Mouse (Mus musculus) heart, adult 2 months (tissue): ENCODE results near the gene Grcc10. TPM values are rescaled to one million over a fixed set of nuclear protein-coding genes. Genes with fewer than 3 reads are reported as not detected.
A peak's percentile ranks its signal among the peaks of the same experiment; 100 is the strongest.

Experiments
- DNase-seq, 2 experiments: peaks; one replicate each; pipeline ENCODE4 v3.0.0; 2021
- H3K27ac ChIP-seq: fragments of 200-600 bp; 2 replicates; pipeline ENCODE4 v1.8.1; 2022
- H3K27me3 ChIP-seq: fragments of 200-500 bp; 2 replicates; pipeline ENCODE4 v1.6.1; 2012; ENCODE audit warnings: mild to moderate bottlenecking, low read length, inconsistent platforms, mixed read lengths; ENCODE audit not compliant: control insufficient read depth, insufficient read depth
- H3K36me3 ChIP-seq: fragments of 200-500 bp; 2 replicates; pipeline ENCODE4 v1.6.1; 2012; ENCODE audit warnings: low read length, inconsistent platforms; ENCODE audit not compliant: control insufficient read depth, insufficient read depth
- H3K4me1 ChIP-seq: fragments of 200-500 bp; 2 replicates; pipeline ENCODE4 v1.6.1; 2011; ENCODE audit warnings: low read length; ENCODE audit not compliant: control insufficient read depth, insufficient read depth
- H3K4me3 ChIP-seq: fragments of 200-600 bp; 2 replicates; pipeline ENCODE4 v1.8.1; 2022
- H3K79me2 ChIP-seq: fragments of 200-500 bp; replicated peaks from 2 replicates; pipeline ENCODE4 v1.6.1; 2012; ENCODE audit warnings: mild to moderate bottlenecking, inconsistent platforms, low read length, moderate library complexity, mixed read lengths; ENCODE audit not compliant: control insufficient read depth, insufficient read depth
- H3K9ac ChIP-seq: fragments of 200-500 bp; 2 replicates; pipeline ENCODE4 v1.6.1; 2012; ENCODE audit warnings: low read depth, mild to moderate bottlenecking, control low read depth, inconsistent platforms, low read length, mixed read lengths
- CTCF ChIP-seq: fragments of 200-600 bp; IDR thresholded peaks from 2 replicates; pipeline ENCODE4 v1.8.1; 2022; ENCODE audit warnings: antibody characterized with exemption, mild to moderate bottlenecking, moderate library complexity
- EP300 ChIP-seq: fragments of 200-500 bp; IDR thresholded peaks from 2 replicates; pipeline ENCODE4 v1.6.1; 2011; ENCODE audit warnings: low read depth, low read length, control low read depth; ENCODE audit not compliant: insufficient read depth
- POLR2A ChIP-seq: fragments of 200-500 bp; IDR thresholded peaks from 2 replicates; pipeline ENCODE4 v1.6.1; 2011; ENCODE audit warnings: mild to moderate bottlenecking, low read depth, low read length, control low read depth; ENCODE audit not compliant: insufficient read depth
- WGBS: fragments of 180-500 bp; shearing (Covaris S2); methylation state at CpG from one replicate; pipeline ENCODE4 v1.1.7; 2018; 5-methylcytosine and 5-hydroxymethylcytosine counted together
- intact Hi-C: fragments of 180-260 bp; cut with DNase I; formaldehyde crosslinking; loops from one replicate; pipeline ENCODE4 v1.15.1; 2025
- polyA plus RNA-seq: library from polyadenylated mRNA; depleted of rRNA; stranded (reverse); fragments of >200 nt; gene quantifications from 2 replicates; pipeline ENCODE4 v1.2.3, GENCODE M21; 2012
- total RNA-seq, 2 experiments: library from RNA; stranded (reverse); gene quantifications; 2 replicates each; pipeline ENCODE4 v1.2.3; 2021

Gene Grcc10
- total and polyA plus RNA-seq, 3 experiments = 280 to 314 (median 296) TPM

- H3K27me3 ChIP-seq = no peaks in the 10 kb centered on the region
- no peaks in the 10 kb centered on the region for H3K36me3 ChIP-seq
- peak overlapping the region; percentile 68 for H3K4me3 ChIP-seq
- WGBS = 2% methylated on average over 84 of the region's 85 CpGs
- TF ChIP-seq POLR2A = peak; percentile 77
- peak; percentile 98; the same call in 1 of the 2 replicates for TF ChIP-seq CTCF
- TF ChIP-seq EP300 = peak; percentile 47; the same call in 1 of the 2 replicates
- intact Hi-C loops = loop anchor here (1.0 kb wide), 1 partner anchor 11 kb away; the partner anchor contains the start of genes Atn1 and Gm45234
- DNase-seq = peak; percentile 95 to 96
- peak overlapping the region; percentile 96 for H3K27ac ChIP-seq
- no peaks in the 10 kb centered on the region for H3K79me2 ChIP-seq
- peak overlapping the region; percentile 82 for H3K9ac ChIP-seq
- peaks cover 3% of the 10 kb centered on the region; the same call in 1 of the 2 replicates for H3K4me1 ChIP-seq
These were observed 4.5 kb upstream of the Grcc10 start for GRCm38 (mm10) chr6:124745490-124746295.

DNA sequence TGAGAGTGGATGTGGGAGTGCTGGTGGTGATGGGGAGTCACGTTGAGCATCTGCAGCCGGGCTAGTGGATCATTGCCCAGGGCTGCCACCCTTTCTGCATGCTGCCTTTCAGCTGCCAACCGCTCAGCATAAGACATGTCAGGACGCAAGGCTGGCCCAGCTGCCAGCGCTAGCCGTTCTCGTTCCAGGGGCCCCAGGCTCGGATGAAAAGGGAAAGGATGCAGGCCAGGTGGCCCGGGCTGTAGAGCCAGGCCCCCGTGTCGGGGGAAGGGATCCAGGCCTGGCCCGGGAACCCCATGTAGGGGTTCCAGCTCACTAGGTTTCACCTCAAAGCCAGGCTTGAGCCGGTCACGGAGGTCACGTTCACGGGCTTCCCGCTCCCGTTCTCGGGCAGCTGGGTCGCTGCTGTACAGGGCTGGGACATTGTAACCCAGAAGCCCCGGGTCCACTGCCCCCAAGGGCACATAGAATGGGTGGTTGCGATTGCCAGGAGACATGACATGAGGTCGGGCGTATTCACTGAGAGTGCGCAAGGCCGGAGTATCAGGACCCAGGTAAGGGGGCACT is 3.7 kb upstream of the Grcc10 start:
- Histone ChIP-seq H3K79me2 (no peaks in the 10 kb centered on the region), H3K4me1 (peaks cover 4% of the 10 kb centered on the region), H3K36me3 (peaks cover under 1% of the 10 kb centered on the region; the same call in 1 of the 2 replicates), H3K9ac (peak overlapping the region; percentile 59), H3K27me3 (no peaks in the 10 kb centered on the region), H3K27ac (peak overlapping the region; percentile 96), H3K4me3 (peak overlapping the region; percentile 68)
- intact Hi-C loops = loop anchor here (1.0 to 5.0 kb wide), 2 partner anchors 11 to 62 kb away; partner anchors contain the start of genes Atn1, Gm45234 and Spsb2
- DNase-seq = no peak
- 66% methylated on average over 26 of the region's 26 CpGs for WGBS
- no peak for TF ChIP-seq EP300

GRCm38 (mm10) chr6:124743647-124744046 is 2.5 kb upstream of the Grcc10 start:
- Histone ChIP-seq H3K4me1 (peaks cover 5% of the 10 kb centered on the region), H3K36me3 (peaks cover 2% of the 10 kb centered on the region; the same call in 1 of the 2 replicates), H3K27ac (no peak overlapping the region), H3K27me3 (no peaks in the 10 kb centered on the region), H3K4me3 (no peak overlapping the region), H3K79me2 (no peaks in the 10 kb centered on the region), H3K9ac (no peak overlapping the region)
- 88% methylated on average over 8 of the region's 8 CpGs for WGBS
- intact Hi-C loops = loop anchor here (5.0 kb wide), 1 partner anchor 64 kb away; the partner anchor contains the start of gene Spsb2
- no peak for DNase-seq
- TF ChIP-seq POLR2A (no peak), EP300 (no peak), CTCF (no peak)

- peaks cover 2% of the 10 kb centered on the region; the same call in 1 of the 2 replicates for H3K36me3 ChIP-seq
- no peaks in the 10 kb centered on the region for H3K27me3 ChIP-seq
- no peak for TF ChIP-seq CTCF
- no peak for TF ChIP-seq POLR2A
- no peak for TF ChIP-seq EP300
- no peaks in the 10 kb centered on the region for H3K79me2 ChIP-seq
- H3K4me1 ChIP-seq = peaks cover 5% of the 10 kb centered on the region
- H3K27ac ChIP-seq = no peak overlapping the region
- 88% methylated on average over 15 of the region's 15 CpGs for WGBS
- intact Hi-C loops = loop anchor here (5.0 kb wide), 1 partner anchor 64 kb away; the partner anchor contains the start of gene Spsb2
- no peak for DNase-seq
- no peak overlapping the region for H3K9ac ChIP-seq
- no peak overlapping the region for H3K4me3 ChIP-seq
These were observed 1.8 kb upstream of the Grcc10 start for GRCm38 (mm10) chr6:124742839-124743514.

DNA sequence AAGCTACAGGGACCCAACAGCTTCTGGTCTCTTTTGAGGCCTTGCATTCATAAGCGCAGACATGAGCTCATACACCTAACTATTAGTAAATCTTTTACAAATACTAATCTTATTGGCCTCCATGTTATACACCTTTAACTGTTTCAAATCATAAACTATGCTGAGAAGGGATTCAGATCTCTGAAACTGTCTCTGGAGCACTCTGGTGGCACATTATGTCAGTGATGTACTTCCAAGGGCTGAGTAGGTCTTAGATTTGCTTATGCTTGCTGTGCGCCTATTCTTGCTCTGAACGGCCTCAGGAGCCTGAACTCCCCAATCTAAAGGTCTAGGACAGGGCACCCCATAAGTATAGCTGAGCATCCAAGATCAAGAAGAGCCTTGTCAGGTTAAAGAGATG is 668 bp upstream of the Grcc10 start:
- no peak for DNase-seq
- TF ChIP-seq POLR2A = no peak
- no peak for TF ChIP-seq CTCF
- TF ChIP-seq EP300 = no peak
- H3K36me3 ChIP-seq = peaks cover 2% of the 10 kb centered on the region; the same call in 1 of the 2 replicates
- WGBS = 73% methylated on average over 3 of the region's 3 CpGs
- intact Hi-C loops = loop anchor here (1.0 to 5.0 kb wide), 3 partner anchors 14 to 79 kb away; partner anchors contain the start of genes Atn1, Gm45234, Lpcat3 and Spsb2
- H3K27ac ChIP-seq = peak overlapping the region; percentile 100
- peak overlapping the region; percentile 71 for H3K9ac ChIP-seq
- peak overlapping the region; percentile 66; the same call in 1 of the 2 replicates for H3K4me3 ChIP-seq
- peaks cover 5% of the 10 kb centered on the region for H3K4me1 ChIP-seq
- no peaks in the 10 kb centered on the region for H3K79me2 ChIP-seq
- no peaks in the 10 kb centered on the region for H3K27me3 ChIP-seq
